Mouse (Mus musculus) MEL (cell line): Measurements from ENCODE around the gene Leng1. TPM values are rescaled to one million over a fixed set of nuclear protein-coding genes. Genes with fewer than 3 reads are reported as not detected.
A peak's percentile ranks its signal among the peaks of the same experiment; 100 is the strongest.

Experiments
- DNase-seq: peaks from one replicate; pipeline ENCODE4 v3.0.0; 2011; ENCODE audit warnings: low read depth, low spot score
- H3K27ac ChIP-seq: 2 replicates; pipeline ENCODE4 v1.5.1; 2012; ENCODE audit warnings: low read depth, mild to moderate bottlenecking, control low read depth, low read length, moderate library complexity; ENCODE audit not compliant: control insufficient read depth
- H3K27me3 ChIP-seq, 2 experiments: fragments of 150-350 bp in 1 of 2; sonication (generic) in 1 of 2; 2 replicates each; pipeline ENCODE4 v1.6.1; 2012; ENCODE audit warnings: low read length in 2 of 2, mild to moderate bottlenecking in 2 of 2, improper control_type of control experiment in 1 of 2, moderate library complexity in 1 of 2; ENCODE audit not compliant: insufficient read depth in 2 of 2, control insufficient read depth in 1 of 2
- H3K36me3 ChIP-seq, 2 experiments: 2 replicates each; pipeline ENCODE4 v1.6.1; 2012 to 2014; ENCODE audit warnings: low read length in 2 of 2, improper control_type of control experiment in 1 of 2, inconsistent platforms in 1 of 2, mild to moderate bottlenecking in 1 of 2; ENCODE audit not compliant: insufficient read depth in 2 of 2, control insufficient read depth in 1 of 2
- H3K4me1 ChIP-seq, 2 experiments: fragments of 150-350 bp in 1 of 2; sonication (generic) in 1 of 2; 2 replicates each; pipeline ENCODE4 v1.6.1; 2012; ENCODE audit warnings: low read length in 2 of 2, improper control_type of control experiment in 1 of 2, mild to moderate bottlenecking in 1 of 2; ENCODE audit not compliant: insufficient read depth in 2 of 2, control insufficient read depth in 1 of 2
- H3K4me3 ChIP-seq, 2 experiments: fragments of 150-350 bp in 1 of 2; sonication (generic) in 1 of 2; 2 replicates each; pipeline ENCODE4 v1.5.1; 2012; ENCODE audit warnings: low read depth in 2 of 2, low read length in 2 of 2, mild to moderate bottlenecking in 2 of 2, moderate library complexity in 2 of 2, control low read depth in 1 of 2, improper control_type of control experiment in 1 of 2; ENCODE audit not compliant: control insufficient read depth in 1 of 2, insufficient read depth in 1 of 2
- H3K79me2 ChIP-seq: 2 replicates; pipeline ENCODE4 v1.6.1; 2012; ENCODE audit warnings: mild to moderate bottlenecking, low read length, moderate library complexity; ENCODE audit not compliant: control insufficient read depth, poor library complexity, insufficient read depth
- H3K9ac ChIP-seq: 2 replicates; pipeline ENCODE4 v1.6.1; 2012; ENCODE audit warnings: low read depth, mild to moderate bottlenecking, control low read depth, low read length, moderate library complexity; ENCODE audit not compliant: control insufficient read depth, poor library complexity, severe bottlenecking
- H3K9me3 ChIP-seq: fragments of 150-350 bp; sonication (generic); replicated peaks from 2 replicates; pipeline ENCODE4 v1.6.1; 2012; ENCODE audit warnings: mild to moderate bottlenecking, low read length, improper control_type of control experiment, moderate library complexity; ENCODE audit not compliant: insufficient read depth
- BHLHE40 ChIP-seq: IDR thresholded peaks from 2 replicates; pipeline ENCODE4 v1.6.1; 2012; ENCODE audit warnings: low read depth, mild to moderate bottlenecking, inconsistent platforms, low read length, improper control_type of control experiment, borderline replicate concordance
- CHD1 ChIP-seq: IDR thresholded peaks from 2 replicates; pipeline ENCODE4 v1.6.1; 2012; ENCODE audit warnings: low read depth, mild to moderate bottlenecking, inconsistent platforms, low read length, improper control_type of control experiment
- CHD2 ChIP-seq: IDR thresholded peaks from 2 replicates; pipeline ENCODE4 v1.6.1; 2011; ENCODE audit warnings: low read length, improper control_type of control experiment
- CTCF ChIP-seq, 3 experiments: IDR thresholded peaks in 2 of 3; conservative IDR thresholded peaks in 1 of 3; 2 replicates each; pipeline ENCODE4 v1.5.1; 2011 to 2012; ENCODE audit warnings: low read length in 3 of 3, low read depth in 2 of 3, mild to moderate bottlenecking in 2 of 3, improper control_type of control experiment in 1 of 3, inconsistent platforms in 1 of 3, mixed read lengths in 1 of 3, moderate library complexity in 1 of 3; ENCODE audit not compliant: control insufficient read depth in 1 of 3, insufficient read depth in 1 of 3, poor library complexity in 1 of 3, severe bottlenecking in 1 of 3
- E2F4 ChIP-seq: IDR thresholded peaks from 2 replicates; pipeline ENCODE4 v1.6.1; 2011; ENCODE audit warnings: low read depth, low read length, improper control_type of control experiment, borderline replicate concordance
- ELF1 ChIP-seq: IDR thresholded peaks from 2 replicates; pipeline ENCODE4 v1.6.1; 2014; ENCODE audit warnings: low read depth, mild to moderate bottlenecking, inconsistent platforms, low read length, improper control_type of control experiment, moderate library complexity
- EP300 ChIP-seq, 2 experiments: IDR thresholded peaks; 2 replicates each; pipeline ENCODE4 v1.6.1; 2011; ENCODE audit warnings: improper control_type of control experiment in 2 of 2, low read length in 2 of 2, low read depth in 1 of 2, mild to moderate bottlenecking in 1 of 2
- ETS1 ChIP-seq: IDR thresholded peaks from 2 replicates; pipeline ENCODE4 v1.6.1; 2012; ENCODE audit warnings: low read depth, mild to moderate bottlenecking, inconsistent platforms, low read length, improper control_type of control experiment, moderate library complexity
- GABPA ChIP-seq: IDR thresholded peaks from 2 replicates; pipeline ENCODE4 v1.6.1; 2012; ENCODE audit warnings: low read depth, mild to moderate bottlenecking, inconsistent platforms, low read length, improper control_type of control experiment, moderate library complexity
- GATA1 ChIP-seq: IDR thresholded peaks from 2 replicates; pipeline ENCODE4 v1.6.1; 2011; ENCODE audit warnings: low read depth, low read length, improper control_type of control experiment
- HCFC1 ChIP-seq: IDR thresholded peaks from 2 replicates; pipeline ENCODE4 v1.6.1; 2012; ENCODE audit warnings: low read depth, mild to moderate bottlenecking, inconsistent platforms, low read length, improper control_type of control experiment, moderate library complexity
- KAT2A ChIP-seq: conservative IDR thresholded peaks from 2 replicates; pipeline ENCODE4 v1.6.1; 2012; ENCODE audit warnings: low read depth, low read length, improper control_type of control experiment, inconsistent platforms
- MAX ChIP-seq: IDR thresholded peaks from 2 replicates; pipeline ENCODE4 v1.6.1; 2011; ENCODE audit warnings: low read length, improper control_type of control experiment
- MAZ ChIP-seq: IDR thresholded peaks from 2 replicates; pipeline ENCODE4 v1.6.1; 2012; ENCODE audit warnings: low read depth, mild to moderate bottlenecking, inconsistent platforms, low read length, improper control_type of control experiment
- MXI1 ChIP-seq: IDR thresholded peaks from 2 replicates; pipeline ENCODE4 v1.6.1; 2011; ENCODE audit warnings: mild to moderate bottlenecking, low read depth, low read length, improper control_type of control experiment
- MYB ChIP-seq: IDR thresholded peaks from 2 replicates; pipeline ENCODE4 v1.6.1; 2011; ENCODE audit warnings: mild to moderate bottlenecking, low read depth, low read length, improper control_type of control experiment
- NELFE ChIP-seq: IDR thresholded peaks from 2 replicates; pipeline ENCODE4 v1.6.1; 2011; ENCODE audit warnings: low read depth, low read length, improper control_type of control experiment
- NRF1 ChIP-seq: IDR thresholded peaks from 2 replicates; pipeline ENCODE4 v1.6.1; 2014; ENCODE audit warnings: low read depth, mild to moderate bottlenecking, inconsistent platforms, low read length, improper control_type of control experiment, moderate library complexity; ENCODE audit not compliant: poor library complexity, insufficient read depth, severe bottlenecking
- POLR2A ChIP-seq, 2 experiments: IDR thresholded peaks; 2 replicates each; pipeline ENCODE4 v1.6.1; 2011 to 2012; ENCODE audit warnings: low read length in 2 of 2, mild to moderate bottlenecking in 2 of 2, control low read depth in 1 of 2, improper control_type of control experiment in 1 of 2, low read depth in 1 of 2, moderate library complexity in 1 of 2; ENCODE audit not compliant: control insufficient read depth in 1 of 2, insufficient read depth in 1 of 2, poor library complexity in 1 of 2
- POLR2AphosphoS2 ChIP-seq: IDR thresholded peaks from 2 replicates; pipeline ENCODE4 v1.6.1; 2011; ENCODE audit warnings: low read length, improper control_type of control experiment
- RAD21 ChIP-seq: IDR thresholded peaks from 2 replicates; pipeline ENCODE4 v1.6.1; 2011; ENCODE audit warnings: mild to moderate bottlenecking, low read depth, low read length, improper control_type of control experiment
- TBP ChIP-seq: IDR thresholded peaks from 2 replicates; pipeline ENCODE4 v1.8.0; 2011; ENCODE audit warnings: low read depth, low read length, improper control_type of control experiment
- TCF12 ChIP-seq: IDR thresholded peaks from 2 replicates; pipeline ENCODE4 v1.6.1; 2014; ENCODE audit warnings: low read depth, mild to moderate bottlenecking, inconsistent platforms, low read length, improper control_type of control experiment, moderate library complexity
- UBTF ChIP-seq: IDR thresholded peaks from 2 replicates; pipeline ENCODE4 v1.6.1; 2012; ENCODE audit warnings: low read depth, mild to moderate bottlenecking, inconsistent platforms, low read length, improper control_type of control experiment, moderate library complexity, borderline replicate concordance; ENCODE audit not compliant: insufficient read depth
- USF1 ChIP-seq: IDR thresholded peaks from 2 replicates; pipeline ENCODE4 v1.6.1; 2014; ENCODE audit warnings: low read depth, mild to moderate bottlenecking, inconsistent platforms, low read length, improper control_type of control experiment, moderate library complexity
- ZC3H11A ChIP-seq: IDR thresholded peaks from 2 replicates; pipeline ENCODE4 v1.6.1; 2012; ENCODE audit warnings: low read depth, mild to moderate bottlenecking, inconsistent platforms, low read length, improper control_type of control experiment
- ZKSCAN1 ChIP-seq: IDR thresholded peaks from 2 replicates; pipeline ENCODE4 v1.6.1; 2012; ENCODE audit warnings: low read depth, mild to moderate bottlenecking, inconsistent platforms, low read length, improper control_type of control experiment, moderate library complexity
- ZMIZ1 ChIP-seq: IDR thresholded peaks from 2 replicates; pipeline ENCODE4 v1.6.1; 2012; ENCODE audit warnings: low read depth, mild to moderate bottlenecking, inconsistent platforms, low read length, improper control_type of control experiment, moderate library complexity
- ZNF384 ChIP-seq: IDR thresholded peaks from 2 replicates; pipeline ENCODE4 v1.6.1; 2012; ENCODE audit warnings: low read depth, mild to moderate bottlenecking, inconsistent platforms, low read length, improper control_type of control experiment
- polyA plus RNA-seq, 2 experiments: library from polyadenylated mRNA; stranded (reverse) in 1 of 2; unstranded in 1 of 2; fragments of >175 nt in 1 of 2; fragments of >200 nt in 1 of 2; gene quantifications; 2 replicates each; pipeline versions ENCODE4 v1.2.1 to v1.2.4; 2012; ENCODE audit warnings: low replicate concordance in 2 of 2, low read depth in 1 of 2; ENCODE audit not compliant: insufficient read length in 2 of 2, insufficient read depth in 1 of 2, missing spikeins in 1 of 2
- total RNA-seq: library from RNA; depleted of rRNA; stranded (reverse); fragments of 300-350 nt; gene quantifications from 2 replicates; pipeline ENCODE4 v1.2.3, GENCODE M21; 2012

Leng1 gene
- total and polyA plus RNA-seq, 3 experiments, result 11.0 to 11.3 TPM; not detected in 1

- peak within 1 kb of the TSS; percentile 93 for H3K9ac ChIP-seq
Measured at GRCm38 (mm10) chr7:3644672-3645487, 20.8 kb downstream of the Leng1 start, which contains the start of gene Cnot3. Cnot3 (plus strand) TSS chr7:3645268.

DNA sequence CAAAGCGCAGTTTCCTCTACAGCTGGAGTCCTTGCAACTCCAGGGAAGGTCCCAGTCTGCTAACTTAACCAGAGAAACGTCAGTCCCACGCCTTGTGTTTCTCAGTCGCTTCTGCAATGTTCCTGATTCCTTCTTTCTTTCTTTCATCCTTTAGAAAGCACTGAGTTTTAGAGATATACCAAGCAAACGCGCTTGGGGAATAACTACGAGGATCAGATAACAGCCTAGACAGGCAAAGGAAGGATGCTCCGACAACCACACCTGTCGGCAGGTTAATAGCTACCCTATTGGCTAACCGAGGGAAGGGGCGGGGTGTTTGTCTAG lies 21.3 kb downstream of the Leng1 start:
- peak overlapping the region; percentile 44 to 45 for H3K4me3 ChIP-seq
- no peak for DNase-seq
- TF ChIP-seq CHD1 (no peak), MYB (no peak), EP300 (IDR thresholded peaks at IDR 0.05; ENCODE audit: low read depth in 1 of 2, low read length in 2 of 2) (no peak), MAX (no peak), GATA1 (peak; percentile 62; the same call in 1 of the 2 replicates)
- TF ChIP-seq, all 39 proteins: peak for 1
- peaks cover 3 to 36% of the 10 kb centered on the region in 2 experiments for H3K4me1 ChIP-seq
- no peaks in the 10 kb centered on the region for H3K9me3 ChIP-seq
- H3K79me2 ChIP-seq, result peaks cover 39% of the 10 kb centered on the region
- peak overlapping the region; percentile 28 for H3K9ac ChIP-seq
- peak overlapping the region; percentile 46 for H3K27ac ChIP-seq
- peaks cover 1 to 37% of the 10 kb centered on the region in 2 experiments; a peak in 3 of 4 replicates for H3K36me3 ChIP-seq
- no peaks in the 10 kb centered on the region for H3K27me3 ChIP-seq

More at GRCm38 (mm10) chr7:3644672-3645487, 20.8 kb downstream of the Leng1 start, which contains the start of gene Cnot3:
- Histone ChIP-seq H3K4me1 (peaks cover 3 to 36% of the 10 kb centered on the region in 2 experiments), H3K36me3 (peaks cover 1 to 37% of the 10 kb centered on the region in 2 experiments; a peak in 3 of 4 replicates)
- no peak for TF ChIP-seq ZC3H11A
- no peak for TF ChIP-seq GABPA
- peak; percentile 75 for TF ChIP-seq HCFC1
- TF ChIP-seq GATA1, result no peak; the same call in 1 of the 2 replicates
- no peak; the same call in 1 of the 2 replicates for TF ChIP-seq POLR2AphosphoS2
- TF ChIP-seq ETS1, result no peak
- TF ChIP-seq ZKSCAN1, result no peak
- TF ChIP-seq ZMIZ1, result peak; percentile 34; the same call in 1 of the 2 replicates
- peak; percentile 36 to 76; a peak in 3 of 4 replicates for TF ChIP-seq POLR2A (IDR thresholded peaks at IDR 0.05; ENCODE audit: control insufficient read depth in 1 of 2, insufficient read depth in 1 of 2, low read depth in 1 of 2, low read length in 2 of 2, poor library complexity in 1 of 2)
- no peak; the same call in 1 of the 2 replicates for TF ChIP-seq ZNF384
- TF ChIP-seq UBTF, result no peak
- TF ChIP-seq TBP, result peak; percentile 38; the same call in 1 of the 2 replicates
- no peak for TF ChIP-seq RAD21
- TF ChIP-seq MAZ, result peak; percentile 63; the same call in 1 of the 2 replicates
- TF ChIP-seq EP300 (IDR thresholded peaks at IDR 0.05; ENCODE audit: low read depth in 1 of 2, low read length in 2 of 2), result peak in 1 of 2 experiments; percentile 18; a peak in 1 of 4 replicates
- TF ChIP-seq NELFE, result peak; percentile 72
- no peak for TF ChIP-seq BHLHE40
- TF ChIP-seq E2F4, result no peak
- peak; percentile 90 for TF ChIP-seq ELF1
- TF ChIP-seq USF1, result no peak
- TF ChIP-seq CHD2, result peak; percentile 92
- no peak for TF ChIP-seq MAX
- 0 out of 2 replicates have a peak, but pooled peaks have one; percentile 52 for TF ChIP-seq KAT2A
- TF ChIP-seq NRF1, result peak; percentile 38; the same call in 1 of the 2 replicates
- TF ChIP-seq TCF12, result peak; percentile 37; the same call in 1 of the 2 replicates
- TF ChIP-seq MXI1, result peak; percentile 8
- TF ChIP-seq CTCF (IDR thresholded peaks at IDR 0.05 in 2 of 3, conservative IDR thresholded peaks at IDR 0.05 in 1 of 3; ENCODE audit: control insufficient read depth in 1 of 3, insufficient read depth in 1 of 3, low read depth in 2 of 3, low read length in 3 of 3, poor library complexity in 1 of 3, severe bottlenecking in 1 of 3), result no peak
- TF ChIP-seq, all 39 proteins: peak for 13
- Histone ChIP-seq H3K27ac (peak within 1 kb of the TSS; percentile 100), H3K4me3 (peak within 1 kb of the TSS; percentile 79 to 89), H3K79me2 (peaks cover 39% of the 10 kb centered on the region), H3K27me3 (no peaks in the 10 kb centered on the region), H3K9me3 (no peaks in the 10 kb centered on the region)
- peak; percentile 100 for DNase-seq
